Mouse (Mus musculus) erythroblast, embryonic 14.5 days (primary cell): ENCODE data around the gene Azi2.

Source experiments
- GATA1 ChIP-seq: IDR thresholded peaks from 2 replicates; pipeline ENCODE4 v1.6.1; 2012; ENCODE audit warnings: low read length, inconsistent platforms, mixed read lengths
- TAL1 ChIP-seq: IDR thresholded peaks from 3 replicates; pipeline ENCODE4 v1.6.1; 2012; ENCODE audit warnings: low read length, inconsistent platforms, mixed read lengths

DNA sequence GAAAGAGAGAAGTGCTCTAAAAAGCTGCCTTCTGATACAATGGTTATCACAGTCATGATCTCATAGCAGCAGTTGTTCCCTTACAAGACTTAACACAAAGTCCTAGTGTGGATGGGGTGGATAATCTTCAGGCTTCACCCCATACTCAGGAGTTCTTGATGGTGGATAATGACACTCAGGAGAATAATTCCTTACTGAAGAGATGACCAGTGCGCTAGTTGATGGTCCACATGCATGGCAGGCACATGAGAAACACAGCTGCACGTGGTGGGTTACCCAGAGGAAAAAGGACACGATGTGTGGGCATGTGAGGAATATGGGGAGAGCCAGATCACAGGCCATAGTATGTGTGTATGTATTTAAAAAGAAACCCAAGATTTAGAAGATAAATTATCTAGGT lies 3.3 kb downstream of the Azi2 start:
- no peak for TF ChIP-seq GATA1
- TF ChIP-seq TAL1, result no peak
